Mouse (Mus musculus): ENCODE measurements around the gene Klhl36. TPM values are rescaled to one million over a fixed set of nuclear protein-coding genes. Genes with fewer than 3 reads are reported as not detected.

Klhl36 gene
- 13.1 and 14.7 TPM in 2 replicates for polyA plus RNA-seq (2016; fragmentation: Nextera tagmentation; extraction: Ambion mirVana)

DNA sequence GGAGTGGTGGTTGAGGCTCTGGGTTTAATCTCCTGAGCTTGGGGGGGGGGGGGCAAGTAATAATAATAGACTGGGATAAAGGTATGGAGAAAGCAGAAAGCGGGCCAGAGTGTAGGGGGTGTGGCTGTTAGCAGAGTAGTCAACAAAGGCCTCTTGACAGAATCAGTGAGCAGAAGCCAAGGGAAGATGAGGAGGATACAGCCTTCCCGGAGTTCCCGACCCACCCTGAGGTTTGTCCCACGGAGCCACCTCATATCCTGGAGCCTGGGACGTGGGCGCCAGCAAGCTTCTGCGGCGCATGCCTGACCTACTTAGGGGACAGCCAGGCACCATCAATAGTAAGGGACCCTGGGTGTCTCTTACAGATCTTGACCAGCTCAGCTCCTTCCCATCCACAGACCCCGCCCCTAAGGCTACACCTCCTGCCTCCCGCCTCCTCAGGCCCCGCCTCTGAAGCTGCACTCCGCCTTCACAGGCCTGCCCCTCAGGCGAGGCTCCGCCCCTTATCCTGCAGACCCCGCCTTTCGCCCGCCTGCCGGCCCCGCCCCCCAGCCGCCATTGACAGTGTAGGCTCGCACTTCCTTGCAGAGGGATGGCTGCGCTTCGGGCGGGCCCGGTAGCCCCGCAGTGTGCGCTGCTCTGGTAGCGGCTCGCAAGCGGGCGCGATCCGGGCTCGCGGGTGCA is at the start of gene Klhl36:
Gene Klhl36, plus strand, starts transcription at position 561 of the 684 bp plus-strand sequence.
- Histone ChIP-seq H3K27ac (replicated peaks) (no peak within 1 kb of the TSS), H3K4me3 (peak within 1 kb of the TSS; percentile 67), H3K4me2 (replicated peaks) (peak within 1 kb of the TSS; percentile 83), H3K36me3 (no peaks in the 10 kb centered on the region), H3K4me1 (peaks cover 14% of the 10 kb centered on the region), H3K9me3 (no peaks in the 10 kb centered on the region), H3K9ac (replicated peaks) (peak within 1 kb of the TSS; percentile 70), H3K27me3 (peaks cover 19% of the 10 kb centered on the region)
- peak; percentile 97 for ATAC-seq (ENCODE audit: low FRiP score, low read depth)
- WGBS: 2% methylated on average over 35 of the region's 35 CpGs

DNA sequence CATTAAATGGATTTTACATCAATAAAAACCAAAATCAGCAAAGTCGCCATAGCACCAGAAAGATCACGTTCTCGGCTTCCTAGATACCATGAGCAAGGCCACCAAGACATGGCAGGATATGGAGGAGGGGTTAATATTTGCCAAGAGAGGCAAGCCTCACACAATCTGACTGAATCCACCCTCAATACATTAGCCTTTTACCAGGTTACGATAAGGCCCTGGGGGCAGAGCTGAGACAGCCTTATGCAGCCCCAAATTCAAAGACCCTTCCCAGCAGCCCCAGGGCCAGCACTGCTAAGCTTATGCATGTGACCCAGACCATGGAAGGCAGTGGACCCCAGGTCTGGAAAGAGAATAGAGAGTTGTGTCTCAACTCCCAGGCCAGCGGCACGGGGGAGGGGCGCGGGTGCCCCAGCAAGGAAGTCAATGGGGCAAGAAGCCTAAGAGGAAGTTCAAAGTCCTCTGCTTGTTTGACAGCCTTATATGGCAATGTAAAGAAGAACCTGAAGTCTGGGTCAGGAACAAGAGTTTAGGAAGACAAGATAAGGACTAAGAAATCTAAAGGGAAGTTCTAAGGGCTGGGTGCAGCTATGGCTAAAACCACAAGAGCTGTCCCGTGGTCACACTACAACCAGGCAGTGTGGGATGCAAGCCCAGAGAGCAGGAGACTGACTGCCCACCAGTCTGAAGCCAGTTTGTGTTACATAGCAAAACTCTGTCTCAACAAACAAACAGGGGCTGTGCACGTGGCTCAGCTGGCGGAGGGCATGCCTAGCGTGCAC is 49.2 kb upstream of the Klhl36 start:
- H3K4me3 ChIP-seq: no peak overlapping the region
- H3K27ac ChIP-seq (replicated peaks): peak overlapping the region; percentile 17; the same call in 1 of the 2 replicates
- peaks cover 33% of the 10 kb centered on the region for H3K36me3 ChIP-seq
- peaks cover 60% of the 10 kb centered on the region for H3K4me1 ChIP-seq
- ATAC-seq (ENCODE audit: low FRiP score, low read depth): no peak
- H3K4me2 ChIP-seq (replicated peaks): no peak overlapping the region
- H3K9me3 ChIP-seq: no peaks in the 10 kb centered on the region
- no peak overlapping the region for H3K9ac ChIP-seq (replicated peaks)
- H3K27me3 ChIP-seq: no peaks in the 10 kb centered on the region
- 73% methylated on average over 12 of the region's 12 CpGs for WGBS

- ATAC-seq (ENCODE audit: low FRiP score, low read depth): no peak
- Histone ChIP-seq H3K36me3 (peaks cover 23% of the 10 kb centered on the region; the same call in 1 of the 2 replicates), H3K4me3 (no peak overlapping the region), H3K4me2 (replicated peaks) (no peak overlapping the region), H3K27me3 (no peaks in the 10 kb centered on the region), H3K27ac (replicated peaks) (0 out of 2 replicates have a peak overlapping the region, but pooled peaks have one; percentile 25), H3K4me1 (peaks cover 45% of the 10 kb centered on the region), H3K9ac (replicated peaks) (no peak overlapping the region), H3K9me3 (no peaks in the 10 kb centered on the region)
- WGBS: 84% methylated on average over 6 of the region's 6 CpGs
Measured at GRCm38 (mm10) chr8:119816219-119816618, 45.8 kb upstream of the Klhl36 start.

DNA sequence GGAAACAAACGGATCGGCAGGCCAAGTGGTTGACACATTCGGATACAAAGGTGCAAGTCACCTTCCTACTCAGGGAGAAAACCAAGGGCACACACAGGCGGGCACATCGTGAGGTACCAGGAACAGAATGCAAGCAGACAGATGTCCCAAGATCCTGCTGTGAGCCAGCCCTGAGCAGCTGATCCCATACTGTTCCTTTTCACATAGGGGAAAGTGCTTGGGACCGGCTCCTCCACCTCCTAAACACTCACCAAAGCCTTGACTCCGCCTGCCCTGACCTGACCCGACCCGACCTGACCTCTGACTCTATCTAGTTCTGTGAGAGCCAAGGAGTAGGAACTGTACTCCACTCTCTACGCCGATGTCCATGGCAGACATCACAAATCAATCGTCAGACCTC is 44.6 kb upstream of the Klhl36 start:
- no peaks in the 10 kb centered on the region for H3K9me3 ChIP-seq
- no peaks in the 10 kb centered on the region for H3K27me3 ChIP-seq
- 35% methylated on average over 12 of the region's 12 CpGs for WGBS
- H3K27ac ChIP-seq (replicated peaks): no peak overlapping the region
- H3K36me3 ChIP-seq: peaks cover 32% of the 10 kb centered on the region
- H3K4me2 ChIP-seq (replicated peaks): no peak overlapping the region
- H3K9ac ChIP-seq (replicated peaks): no peak overlapping the region
- no peak overlapping the region for H3K4me3 ChIP-seq
- no peak for ATAC-seq (ENCODE audit: low FRiP score, low read depth)
- H3K4me1 ChIP-seq: peaks cover 36% of the 10 kb centered on the region

GRCm38 (mm10) chr8:119819316-119819715 is 42.8 kb upstream of the Klhl36 start:
- no peak for ATAC-seq (ENCODE audit: low FRiP score, low read depth)
- H3K9me3 ChIP-seq: no peaks in the 10 kb centered on the region
- H3K4me1 ChIP-seq: peaks cover 25% of the 10 kb centered on the region
- no peak overlapping the region for H3K4me3 ChIP-seq
- 66% methylated on average over 7 of the region's 7 CpGs for WGBS
- H3K36me3 ChIP-seq: peaks cover 34% of the 10 kb centered on the region
- H3K4me2 ChIP-seq (replicated peaks): no peak overlapping the region
- no peaks in the 10 kb centered on the region for H3K27me3 ChIP-seq
- no peak overlapping the region for H3K27ac ChIP-seq (replicated peaks)
- no peak overlapping the region for H3K9ac ChIP-seq (replicated peaks)

- H3K27me3 ChIP-seq: no peaks in the 10 kb centered on the region
- WGBS: 92% methylated on average over 8 of the region's 8 CpGs
- no peak for ATAC-seq (ENCODE audit: low FRiP score, low read depth)
Measured at GRCm38 (mm10) chr8:119819976-119820375, 42.1 kb upstream of the Klhl36 start.

GRCm38 (mm10) chr8:119821691-119822090 is 40.4 kb upstream of the Klhl36 start:
- Histone ChIP-seq H3K36me3 (peaks cover 22% of the 10 kb centered on the region), H3K9ac (replicated peaks) (no peak overlapping the region), H3K4me1 (peaks cover 29% of the 10 kb centered on the region), H3K4me2 (replicated peaks) (no peak overlapping the region), H3K27ac (replicated peaks) (no peak overlapping the region), H3K27me3 (0 out of 2 replicates have a peak, but pooled peaks cover under 1% of the 10 kb centered on the region), H3K9me3 (no peaks in the 10 kb centered on the region), H3K4me3 (no peak overlapping the region)
- WGBS: 98% methylated on average over 6 of the region's 6 CpGs
- no peak for ATAC-seq (ENCODE audit: low FRiP score, low read depth)

More at GRCm38 (mm10) chr8:119819976-119820375, 42.1 kb upstream of the Klhl36 start:
- H3K4me1 ChIP-seq: peaks cover 28% of the 10 kb centered on the region
- no peak overlapping the region for H3K4me3 ChIP-seq
- H3K4me2 ChIP-seq (replicated peaks): no peak overlapping the region
- no peak overlapping the region for H3K9ac ChIP-seq (replicated peaks)
- peaks cover 29% of the 10 kb centered on the region for H3K36me3 ChIP-seq
- no peaks in the 10 kb centered on the region for H3K9me3 ChIP-seq
- no peak overlapping the region for H3K27ac ChIP-seq (replicated peaks)

GRCm38 (mm10) chr8:119823278-119823677 is 38.8 kb upstream of the Klhl36 start:
- Histone ChIP-seq H3K27me3 (0 out of 2 replicates have a peak, but pooled peaks cover 3% of the 10 kb centered on the region), H3K4me2 (replicated peaks) (no peak overlapping the region), H3K9ac (replicated peaks) (no peak overlapping the region), H3K36me3 (peaks cover 22% of the 10 kb centered on the region), H3K4me3 (no peak overlapping the region), H3K9me3 (no peaks in the 10 kb centered on the region), H3K4me1 (peaks cover 33% of the 10 kb centered on the region), H3K27ac (replicated peaks) (no peak overlapping the region)
- no peak for ATAC-seq (ENCODE audit: low FRiP score, low read depth)
- whole genome bisulfite sequencing: 96% methylated on average over 9 of the region's 9 CpGs

- Histone ChIP-seq H3K4me2 (replicated peaks) (no peak overlapping the region), H3K9ac (replicated peaks) (no peak overlapping the region), H3K4me1 (peaks cover 42% of the 10 kb centered on the region), H3K27ac (replicated peaks) (no peak overlapping the region), H3K9me3 (no peaks in the 10 kb centered on the region), H3K4me3 (no peak overlapping the region), H3K36me3 (peaks cover 22% of the 10 kb centered on the region), H3K27me3 (0 out of 2 replicates have a peak, but pooled peaks cover 3% of the 10 kb centered on the region)
- 30% methylated on average over 4 of the region's 4 CpGs for WGBS
- ATAC-seq (ENCODE audit: low FRiP score, low read depth): 0 out of 2 replicates have a peak, but pooled peaks have one; percentile 24
Measured at GRCm38 (mm10) chr8:119824100-119824499, 38.0 kb upstream of the Klhl36 start.

DNA sequence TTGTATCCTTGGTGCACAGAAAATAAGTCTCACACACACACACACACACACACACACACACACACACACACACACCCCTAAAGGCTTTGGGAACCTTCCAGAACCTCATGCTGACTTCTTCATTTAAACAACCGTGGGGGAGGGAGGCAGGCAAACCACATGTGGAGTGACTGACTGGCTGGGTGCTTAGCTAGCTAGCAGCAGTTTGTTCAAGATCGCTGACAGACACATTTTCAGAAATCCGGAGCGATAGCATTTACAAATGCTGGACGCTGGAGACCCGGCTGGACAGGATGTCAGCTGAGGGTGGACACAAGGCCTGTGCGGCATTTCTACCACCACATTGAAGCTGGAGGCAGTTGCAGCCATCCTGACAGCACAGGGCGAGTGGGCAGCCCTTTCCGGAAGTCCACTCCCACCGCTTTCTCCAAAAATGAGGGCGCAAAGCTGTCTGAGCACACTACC is 37.2 kb upstream of the Klhl36 start:
- peaks cover 21% of the 10 kb centered on the region for H3K36me3 ChIP-seq
- no peaks in the 10 kb centered on the region for H3K9me3 ChIP-seq
- H3K27ac ChIP-seq (replicated peaks): no peak overlapping the region
- no peak overlapping the region for H3K4me2 ChIP-seq (replicated peaks)
- 0 out of 2 replicates have a peak, but pooled peaks cover 3% of the 10 kb centered on the region for H3K27me3 ChIP-seq
- peaks cover 47% of the 10 kb centered on the region for H3K4me1 ChIP-seq
- no peak for ATAC-seq (ENCODE audit: low FRiP score, low read depth)
- no peak overlapping the region for H3K4me3 ChIP-seq
- H3K9ac ChIP-seq (replicated peaks): no peak overlapping the region
- 78% methylated on average over 11 of the region's 11 CpGs for WGBS

- peaks cover 60% of the 10 kb centered on the region for H3K4me1 ChIP-seq
Measured at GRCm38 (mm10) chr8:119825950-119826730, 35.9 kb upstream of the Klhl36 start.

More at GRCm38 (mm10) chr8:119825950-119826730, 35.9 kb upstream of the Klhl36 start:
- Histone ChIP-seq H3K4me3 (no peak overlapping the region), H3K9me3 (no peaks in the 10 kb centered on the region), H3K9ac (replicated peaks) (no peak overlapping the region), H3K4me2 (replicated peaks) (no peak overlapping the region), H3K27me3 (0 out of 2 replicates have a peak, but pooled peaks cover 3% of the 10 kb centered on the region), H3K27ac (replicated peaks) (no peak overlapping the region), H3K36me3 (peaks cover 11% of the 10 kb centered on the region)
- 92% methylated on average over 19 of the region's 19 CpGs for WGBS
- ATAC-seq (ENCODE audit: low FRiP score, low read depth): no peak
